Mouse (Mus musculus): ENCODE data around the gene Hoxa2. TPM values are rescaled to one million over a fixed set of nuclear protein-coding genes. Genes with fewer than 3 reads are reported as not detected.
A peak's percentile ranks its signal among the peaks of the same experiment; 100 is the strongest.

Gene Hoxa2
- total RNA-seq, 2 experiments from 2014 or later: 0.28 to 0.83 TPM

- no peak for DNase-seq
These were observed 37.9 kb upstream of the Hoxa2 start for GRCm38 (mm10) chr6:52202362-52203120.

- no peak for DNase-seq
These were observed 36.6 kb upstream of the Hoxa2 start for GRCm38 (mm10) chr6:52201269-52201668.

DNA sequence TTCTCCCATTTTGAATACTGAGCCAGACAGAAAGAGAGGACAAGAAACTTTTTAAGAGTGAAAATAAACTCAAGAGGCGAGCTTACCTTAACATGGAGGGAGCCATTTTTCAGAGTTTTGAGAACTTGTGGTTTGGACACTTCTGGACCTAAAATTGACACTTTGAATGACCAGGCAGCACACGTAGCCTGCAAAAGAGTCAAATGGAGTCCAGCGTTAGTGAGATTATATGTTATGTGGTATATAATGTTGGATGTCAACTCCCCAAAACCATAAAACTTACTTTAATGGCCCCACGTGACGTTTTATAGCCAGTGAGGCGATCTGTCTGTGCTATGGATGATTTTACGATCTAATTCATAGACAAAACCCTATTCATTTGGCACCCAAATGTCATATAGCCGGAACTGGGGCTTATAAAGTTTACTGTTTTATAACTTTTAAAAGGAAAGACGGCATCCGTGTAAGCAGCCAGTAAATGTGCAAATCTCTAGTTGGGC, 36.2 kb upstream of the Hoxa2 start:
- no peak for DNase-seq

DNA sequence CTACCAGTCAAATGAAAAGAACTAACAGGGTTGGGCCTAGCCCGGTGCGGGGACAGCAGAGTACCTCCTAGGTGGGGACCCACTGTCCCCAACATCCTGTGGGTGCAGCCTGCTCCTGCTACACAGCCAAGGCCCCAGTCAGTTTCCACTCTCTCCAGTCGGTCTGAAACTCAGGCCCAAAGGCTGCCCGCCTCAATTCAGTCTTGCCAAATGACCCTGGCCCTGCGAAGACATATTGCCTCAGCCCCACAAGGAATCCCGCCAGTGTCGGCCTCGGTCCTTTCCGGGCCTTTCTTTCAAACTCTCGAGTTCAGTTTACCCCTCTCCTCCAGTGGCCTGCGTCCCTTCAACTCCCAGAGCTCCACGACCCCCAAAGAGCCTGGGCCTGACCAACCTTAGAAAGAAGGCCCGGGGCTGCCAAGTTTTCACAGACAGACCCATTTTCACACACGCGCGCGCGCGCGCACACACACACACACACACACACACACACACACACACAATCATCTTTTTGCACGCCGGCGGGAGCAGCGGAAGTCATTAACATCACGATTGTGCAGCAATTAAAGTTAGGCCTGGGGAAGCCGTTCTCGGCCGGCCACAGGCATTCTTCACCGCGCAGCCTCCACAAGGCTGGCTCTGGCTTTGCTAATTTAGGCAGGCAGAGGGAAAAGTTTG, 35.6 kb upstream of the Hoxa2 start:
- DNase-seq: no peak

GRCm38 (mm10) chr6:52197271-52197670, 32.6 kb upstream of the Hoxa2 start:
- DNase-seq: no peak

- DNase-seq: no peak
These were observed 32.2 kb upstream of the Hoxa2 start for GRCm38 (mm10) chr6:52196811-52197210.

DNA sequence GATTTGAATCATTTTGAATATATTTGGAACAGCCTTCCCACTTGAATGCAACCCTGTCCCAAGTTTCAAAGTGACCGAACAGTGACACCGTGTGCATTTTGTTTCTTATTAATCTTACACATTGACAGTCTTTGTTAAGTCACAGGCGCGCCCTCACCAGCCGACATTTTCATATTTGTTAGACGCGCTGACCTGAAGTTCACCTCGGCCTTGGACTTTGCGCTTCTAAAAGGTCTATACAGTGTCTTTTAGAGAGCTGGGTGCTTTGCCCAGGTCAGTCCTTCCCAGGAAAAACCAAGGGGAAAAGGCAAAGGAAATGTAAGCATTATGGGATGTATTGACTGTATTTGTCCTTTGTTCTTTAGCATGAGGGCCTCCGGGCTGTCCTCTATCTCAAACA, 30.1 kb upstream of the Hoxa2 start:
- no peak for DNase-seq

GRCm38 (mm10) chr6:52191860-52192550, 27.4 kb upstream of the Hoxa2 start:
- DNase-seq: peak; percentile 84

- DNase-seq: no peak
These were observed 26.5 kb upstream of the Hoxa2 start, which contains the start of gene Hoxa4 for GRCm38 (mm10) chr6:52190906-52191810. Gene Hoxa4 (minus strand): TSS chr6:52191753.

DNA sequence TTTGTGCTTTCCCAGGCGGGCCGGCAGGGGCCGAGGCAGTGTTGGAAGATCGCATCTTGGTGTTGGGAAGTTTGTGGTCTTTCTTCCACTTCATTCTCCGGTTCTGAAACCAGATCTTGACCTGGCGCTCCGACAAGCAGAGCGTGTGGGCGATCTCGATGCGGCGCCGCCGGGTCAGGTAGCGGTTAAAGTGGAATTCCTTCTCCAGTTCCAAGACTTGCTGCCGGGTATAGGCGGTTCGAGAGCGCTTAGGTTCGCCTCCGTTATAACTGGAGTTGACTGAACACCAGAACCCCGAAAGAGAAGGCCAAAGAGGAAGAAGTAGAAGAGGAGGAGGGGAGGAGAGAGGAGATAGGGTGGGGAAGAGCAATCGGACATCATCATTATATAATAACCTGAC, 25.8 kb upstream of the Hoxa2 start:
- DNase-seq: no peak

GRCm38 (mm10) chr6:52189909-52190308, 25.3 kb upstream of the Hoxa2 start:
- DNase-seq: no peak

- DNase-seq: peak; percentile 69
These were observed 24.6 kb upstream of the Hoxa2 start for GRCm38 (mm10) chr6:52189172-52189591.

- DNase-seq: no peak
These were observed 21.9 kb upstream of the Hoxa2 start for GRCm38 (mm10) chr6:52186500-52186899.

DNA sequence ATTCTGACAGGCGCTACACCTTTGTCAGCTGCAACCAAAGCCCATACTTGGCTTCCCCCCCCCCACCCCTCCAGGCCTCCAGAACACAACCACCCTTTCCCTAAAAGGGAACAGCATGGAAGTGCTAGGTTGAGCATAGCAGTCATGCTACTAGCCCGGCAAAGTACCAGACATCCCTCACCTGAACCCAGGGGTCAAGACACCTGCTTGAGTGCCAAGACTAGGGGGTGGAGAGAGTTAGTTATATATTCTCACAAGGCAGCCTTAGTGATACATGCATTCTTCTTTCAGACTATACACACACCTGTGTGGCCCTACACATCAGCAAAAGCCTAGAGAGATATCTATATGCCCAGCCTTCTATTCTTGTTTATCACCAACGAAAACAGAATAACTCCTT, 21.2 kb upstream of the Hoxa2 start:
- DNase-seq: no peak

- no peak for DNase-seq
These were observed 20.6 kb upstream of the Hoxa2 start for GRCm38 (mm10) chr6:52185222-52185621.

DNA sequence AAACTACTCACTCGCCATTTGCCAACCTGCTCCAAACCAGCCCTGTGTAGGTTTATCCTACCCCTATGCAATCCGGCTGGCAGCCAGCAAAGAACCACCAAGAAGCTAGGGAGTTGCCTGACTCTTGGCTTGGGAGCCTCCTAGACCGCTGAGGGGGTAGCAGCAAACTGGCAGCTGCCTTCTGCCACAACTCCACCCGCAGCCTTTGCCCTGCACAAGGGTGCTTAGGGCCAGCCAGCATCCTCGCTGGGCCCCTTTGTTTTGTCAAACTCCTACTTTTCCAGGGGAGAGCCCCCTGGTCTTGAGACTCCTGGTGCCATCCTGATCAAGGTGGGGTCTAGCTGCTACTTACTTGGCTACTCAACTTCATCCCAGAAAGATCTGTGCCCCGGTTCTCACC, 20.0 kb upstream of the Hoxa2 start:
- no peak for DNase-seq

DNA sequence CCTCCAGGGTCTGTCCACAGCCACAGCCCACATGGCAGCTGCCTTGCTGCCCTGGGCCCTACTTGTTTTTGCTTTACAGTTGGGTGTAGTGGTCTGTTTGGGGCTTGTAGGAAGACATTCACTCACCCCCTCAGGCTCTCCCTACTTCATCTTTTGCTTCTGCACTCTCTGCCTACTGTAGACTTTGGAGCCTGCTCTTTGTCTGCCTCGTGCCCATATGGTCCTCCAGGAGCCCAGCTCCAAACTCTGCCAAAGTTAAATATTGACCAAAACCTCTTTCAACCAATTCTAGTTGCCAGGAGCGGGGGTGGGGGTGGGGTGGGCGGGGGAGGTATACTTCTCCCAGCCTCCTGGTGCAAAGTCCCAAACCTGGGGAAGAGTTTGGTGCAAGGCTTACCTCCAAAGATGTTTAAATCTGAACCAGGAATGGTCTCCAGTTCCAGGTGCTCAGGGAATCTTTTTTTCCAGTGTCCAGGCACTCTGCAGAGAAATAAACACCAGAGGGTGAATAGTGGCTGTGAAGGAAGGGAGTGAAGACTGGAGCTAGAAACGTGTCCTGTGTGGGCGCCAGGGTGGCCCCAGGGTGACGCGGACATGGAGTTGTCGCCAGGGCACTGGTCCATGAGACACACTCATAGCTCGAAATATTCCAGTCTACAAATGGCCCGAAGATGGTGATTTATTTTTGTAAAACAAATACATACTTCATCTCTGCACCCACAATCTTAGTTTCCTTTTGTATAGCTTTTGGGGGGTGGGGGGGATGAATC, 18.9 kb upstream of the Hoxa2 start:
- no peak for DNase-seq

DNA sequence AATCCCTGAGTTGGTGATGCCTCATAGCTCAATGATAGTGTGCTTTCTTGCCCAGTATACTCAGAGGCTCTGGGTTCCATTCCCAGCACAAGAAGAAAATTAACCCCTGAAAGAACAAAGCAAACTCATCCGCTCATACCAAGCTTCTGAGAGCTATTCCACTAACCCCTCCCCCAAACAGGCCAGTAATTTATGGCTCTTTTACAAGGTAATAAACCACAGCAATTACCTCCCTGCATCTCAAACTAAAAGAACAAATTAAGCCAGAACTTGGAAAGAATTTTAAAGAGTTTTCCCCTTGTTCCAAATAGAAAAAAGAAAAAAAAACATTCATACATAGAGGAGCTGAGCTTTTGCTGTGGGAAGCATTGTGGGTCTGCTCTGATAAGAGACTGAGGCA, 18.2 kb upstream of the Hoxa2 start:
- no peak for DNase-seq

DNA sequence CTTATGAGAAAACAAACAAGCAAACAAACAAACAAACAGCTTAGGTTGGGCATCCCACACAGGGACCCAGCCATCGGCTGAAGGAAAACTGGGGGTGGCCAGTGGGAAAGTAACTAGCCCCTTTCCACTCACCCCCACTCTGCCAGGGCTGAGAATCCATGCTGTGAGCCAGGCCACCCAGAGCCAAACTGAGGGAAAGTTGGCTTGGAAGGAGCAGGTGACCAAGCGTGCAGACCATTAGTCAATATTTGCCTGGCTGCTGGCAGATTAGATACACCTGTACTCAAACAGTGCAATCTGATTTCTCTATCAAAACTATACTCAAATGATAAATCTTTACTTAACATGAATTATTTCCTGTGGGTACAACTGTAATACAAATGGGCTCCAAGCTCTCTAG, 17.4 kb upstream of the Hoxa2 start:
- no peak for DNase-seq

DNA sequence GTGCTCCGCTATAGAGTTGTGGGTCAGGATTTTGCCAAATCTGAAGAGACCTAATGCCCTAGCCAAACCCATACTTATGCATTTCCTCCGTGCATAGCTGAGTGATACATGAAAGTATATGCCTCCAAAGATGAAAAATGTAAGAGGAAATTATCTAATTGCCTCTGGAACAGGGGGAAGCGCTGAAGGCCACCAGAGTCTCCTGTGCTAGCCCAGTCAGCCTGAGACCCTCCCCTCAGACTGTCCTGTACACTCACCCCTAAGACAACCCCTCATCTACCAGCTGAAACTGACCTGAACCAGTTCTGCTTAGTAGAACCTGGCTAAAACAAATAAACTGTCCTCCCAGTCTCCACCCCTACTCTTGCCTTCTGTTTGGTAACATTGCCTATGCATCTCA, 16.1 kb upstream of the Hoxa2 start:
- DNase-seq: no peak

- DNase-seq: no peak
These were observed 15.6 kb upstream of the Hoxa2 start for GRCm38 (mm10) chr6:52180213-52180710.

All from gastrocnemius, postnatal 25 days (tissue).